Mouse (Mus musculus): ENCODE data around the gene Zfp260. TPM values are rescaled to one million over a fixed set of nuclear protein-coding genes. Genes with fewer than 3 reads are reported as not detected.
"Not testable (repeated sequence)": the region's sequence is repeated elsewhere in the genome, so short reads cannot be mapped to it uniquely, and the experiment has no call there.

Zfp260 gene
- total RNA-seq (2021) = 10 to 100 TPM; 50.7 to 52.1 TPM
- long read RNA-seq, experiment 1, full-length matches to known transcripts = 6 of 9 reads
- long read RNA-seq, experiment 1, partial matches to known transcripts = 0 of 9 reads
- long read RNA-seq, experiment 1, other reads (novel, unspliced or antisense) = 3 of 9 reads
- long read RNA-seq, experiment 2, full-length matches to known transcripts = 21 of 26 reads
- long read RNA-seq, experiment 2, partial matches to known transcripts = 0 of 26 reads
- long read RNA-seq, experiment 2, other reads (novel, unspliced or antisense) = 5 of 26 reads

DNA sequence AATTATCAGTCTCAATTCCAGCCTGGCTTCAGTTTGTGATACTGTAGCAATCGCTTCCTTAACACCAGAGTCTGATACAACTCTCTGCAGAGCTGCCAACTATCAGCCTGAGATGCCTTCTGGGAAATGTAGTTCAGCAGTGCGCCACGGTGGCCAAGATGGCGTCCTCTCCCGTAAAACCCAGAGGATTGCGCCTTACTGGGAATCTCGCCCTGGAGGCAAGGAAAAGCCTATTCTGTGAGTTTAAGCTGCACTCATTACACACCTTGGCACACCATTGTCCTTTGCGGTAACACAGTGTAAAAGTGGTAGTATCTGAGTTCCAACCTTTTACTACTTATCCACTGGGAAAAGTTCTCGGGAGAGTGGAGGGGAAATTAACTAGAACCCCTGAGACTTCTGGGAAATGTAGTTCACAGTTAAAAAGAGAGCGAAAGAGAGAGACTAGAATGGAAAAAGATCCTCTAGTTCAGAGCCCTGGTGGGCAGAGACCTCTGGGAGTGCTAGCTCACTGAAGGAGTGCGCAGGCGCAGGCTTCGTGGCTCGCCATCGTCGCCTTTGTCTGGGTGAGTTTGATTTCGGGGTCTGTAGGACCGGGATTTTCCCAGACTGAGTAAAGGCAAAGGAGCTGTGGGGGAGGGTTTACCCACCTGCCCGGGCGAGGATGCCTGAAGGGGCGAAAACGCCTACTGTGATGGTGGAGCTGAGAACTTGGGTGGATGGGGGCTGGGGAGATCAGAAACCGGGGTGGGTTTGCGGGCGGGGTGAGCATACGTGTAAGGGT is at the start of gene Zfp260:
Gene Zfp260 (plus strand): TSS at position 132 of the 784 bp plus-strand sequence.
- peak; percentile 61 to 81 for DNase-seq (ENCODE audit: low spot score in 2 of 2)

DNA sequence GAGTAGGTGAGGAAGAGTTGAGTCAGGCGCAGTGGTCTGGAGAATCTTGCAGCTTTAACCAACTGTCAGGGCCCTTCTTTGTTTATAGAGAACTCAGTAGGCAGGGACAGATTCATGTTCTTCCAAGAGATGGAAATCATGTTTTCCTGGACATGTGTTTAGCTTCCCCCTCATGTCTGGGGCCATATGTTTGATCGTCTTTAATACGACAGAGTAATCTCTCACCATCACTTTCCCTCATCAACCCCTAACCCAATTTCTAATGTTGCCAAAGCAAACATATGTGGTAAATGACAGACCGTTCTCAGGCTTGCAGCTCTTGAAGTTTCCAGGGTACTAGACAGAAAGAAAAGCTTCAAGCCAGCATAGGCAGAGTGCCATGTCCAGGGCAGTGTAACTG is 46.5 kb upstream of the Zfp260 start:
- no peak for DNase-seq (ENCODE audit: low spot score in 2 of 2)

GRCm38 (mm10) chr7:30050882-30051548 is 43.6 kb upstream of the Zfp260 start, which contains the start of gene Zfp14:
Gene Zfp14, minus strand, starts transcription at chr7:30051380.
- peak; percentile 62 for DNase-seq (ENCODE audit: low spot score in 2 of 2)

DNA sequence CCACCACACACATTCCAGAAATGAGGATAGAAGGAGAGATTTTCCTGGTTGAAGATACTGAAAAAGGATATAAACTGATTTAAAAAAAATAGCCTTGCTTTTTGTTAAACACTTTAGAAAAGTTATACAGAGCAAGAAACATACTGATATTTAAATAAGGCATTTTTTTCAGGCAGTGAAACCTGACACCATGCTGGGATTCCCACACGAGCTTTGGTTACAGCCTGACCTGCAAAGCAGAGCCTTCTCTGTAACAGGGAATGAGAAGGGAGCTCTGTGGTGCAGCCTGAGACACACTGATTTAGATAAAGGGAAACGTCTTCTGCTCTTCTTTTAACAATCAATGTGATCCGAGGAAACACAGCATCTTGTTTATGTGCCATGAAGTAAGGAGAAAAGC is 41.0 kb upstream of the Zfp260 start:
- no peak for DNase-seq (ENCODE audit: low spot score in 2 of 2)

- no peak for DNase-seq (ENCODE audit: low spot score in 2 of 2)
These were observed 34.2 kb upstream of the Zfp260 start for GRCm38 (mm10) chr7:30060341-30060740.

- no peak for DNase-seq (ENCODE audit: low spot score in 2 of 2)
These were observed 32.1 kb upstream of the Zfp260 start for GRCm38 (mm10) chr7:30062478-30062877.

DNA sequence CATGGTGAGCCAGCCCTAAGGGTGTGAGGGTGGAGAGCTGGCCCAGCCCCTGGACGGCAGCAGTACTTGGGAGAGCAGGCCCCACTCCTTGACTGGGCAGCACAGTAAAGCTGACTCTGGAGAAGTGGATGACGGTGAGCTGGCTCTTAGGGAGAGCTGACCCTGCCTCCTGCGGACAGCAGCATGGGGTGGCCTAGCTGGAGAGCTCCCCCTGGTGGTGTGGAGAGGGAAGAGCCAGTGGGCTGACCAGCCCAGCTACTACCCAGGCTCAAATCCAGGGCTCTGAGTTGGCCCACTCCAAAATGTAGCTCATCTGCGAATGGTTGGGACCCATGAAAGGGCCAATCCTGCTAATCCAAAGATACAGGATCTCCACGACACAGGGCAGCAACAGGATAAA is 30.0 kb upstream of the Zfp260 start:
- DNase-seq (ENCODE audit: low spot score in 2 of 2) = no peak

DNA sequence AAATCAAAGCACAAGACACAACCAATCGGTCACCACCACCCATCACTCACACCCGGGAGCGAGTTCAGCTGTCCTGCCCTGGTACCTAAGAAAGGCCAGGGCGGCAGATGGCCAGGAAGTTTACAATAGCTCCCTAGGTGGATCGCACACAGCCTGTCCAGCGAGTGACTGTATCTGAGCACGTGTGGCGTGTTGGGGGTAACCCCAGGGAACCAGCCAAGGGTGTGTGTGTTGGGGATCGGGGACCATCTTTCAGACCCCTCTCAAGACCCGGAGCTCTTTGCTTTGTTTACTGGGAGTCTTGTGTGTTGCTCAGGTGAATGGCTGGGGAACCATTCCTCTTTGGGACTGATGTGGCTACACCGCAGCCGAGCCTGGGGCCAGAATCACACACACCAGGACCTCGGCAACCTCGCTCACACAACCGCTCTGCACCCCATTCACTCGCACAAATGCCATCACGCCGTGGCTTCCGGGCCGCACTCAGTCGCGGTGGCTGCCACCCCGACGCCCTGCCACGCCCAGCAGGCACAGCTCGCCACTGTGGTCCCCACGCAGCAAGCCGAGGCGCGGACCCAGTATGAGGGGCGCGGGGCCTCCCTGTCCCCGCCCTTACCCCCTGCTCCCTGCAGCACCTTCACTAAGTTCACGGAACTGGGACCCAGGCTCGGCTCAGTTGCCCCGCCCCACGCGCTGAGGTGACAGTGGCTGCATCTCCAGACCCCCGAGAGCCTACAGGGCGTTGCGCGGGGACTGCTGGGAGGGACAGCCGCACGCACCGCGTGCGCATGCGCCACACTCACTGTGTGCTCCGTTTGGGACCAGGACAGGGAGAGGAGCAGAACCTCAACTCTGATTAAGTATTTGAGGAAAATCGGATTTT is 22.2 kb upstream of the Zfp260 start, which contains the start of gene Zfp82:
Gene Zfp82 (minus strand): TSS at position 755 of the 883 bp plus-strand sequence.
- peak; percentile 61 for DNase-seq (ENCODE audit: low spot score in 2 of 2)

GRCm38 (mm10) chr7:30086524-30086923 is 8.1 kb upstream of the Zfp260 start:
- DNase-seq (ENCODE audit: low spot score in 2 of 2) = no peak

DNA sequence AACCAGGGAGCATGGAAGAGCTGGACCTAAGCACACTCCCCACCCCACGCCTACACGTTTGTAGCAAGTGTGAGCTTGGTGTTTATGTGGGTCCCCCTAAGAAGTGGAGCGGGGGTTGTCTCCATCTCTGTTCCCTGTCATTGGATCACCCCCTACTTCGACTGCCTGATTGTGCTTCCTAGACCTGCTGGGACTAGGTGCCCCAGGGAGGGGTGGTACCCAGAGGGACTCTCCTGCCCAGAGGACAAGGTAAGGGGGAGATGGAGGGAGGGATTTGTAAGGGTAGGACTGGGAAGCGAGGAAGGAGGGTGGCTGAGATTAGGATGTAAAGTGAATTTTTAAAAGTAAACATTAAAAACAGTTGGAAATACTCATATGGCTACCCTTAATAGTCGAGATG is 5.2 kb upstream of the Zfp260 start:
- DNase-seq (ENCODE audit: low spot score in 2 of 2) = no peak

GRCm38 (mm10) chr7:30090092-30090969 is 4.2 kb upstream of the Zfp260 start, which contains the start of the genes Gm26920 and Zfp566:
Gene Gm26920, minus strand, starts transcription at chr7:30090410.
Gene Zfp566, minus strand, starts transcription at chr7:30090527.
- DNase-seq (ENCODE audit: low spot score in 2 of 2) = peak; percentile 73 to 92

DNA sequence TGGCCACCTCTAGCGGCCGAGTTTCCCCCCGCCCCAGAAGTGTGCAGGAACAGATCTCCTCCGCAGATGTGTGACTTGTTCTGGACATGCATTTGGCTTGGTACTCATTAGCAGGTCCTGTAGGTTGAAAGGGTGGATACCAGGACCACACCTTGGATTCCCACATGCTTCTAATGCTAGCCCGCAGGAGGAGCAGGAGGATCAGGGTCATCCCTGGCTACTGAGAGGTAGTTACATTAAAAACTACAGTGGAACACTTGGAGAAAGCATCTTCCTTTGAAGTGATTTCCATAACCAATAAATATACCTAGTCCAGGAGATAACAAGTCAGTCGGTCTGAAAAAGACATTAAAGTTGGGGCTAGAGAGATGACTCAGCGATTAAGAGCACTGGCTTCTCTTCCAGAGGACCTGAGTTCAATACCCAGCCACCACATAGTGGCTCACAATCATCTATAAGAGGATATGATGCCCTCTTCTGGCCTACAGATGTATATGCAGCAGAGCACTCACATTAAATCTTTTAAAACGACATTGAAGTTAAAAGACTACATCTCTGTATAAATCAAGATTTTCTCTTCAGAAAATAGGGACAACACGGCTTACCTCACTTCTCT is 3.5 kb upstream of the Zfp260 start:
- no peak for DNase-seq (ENCODE audit: low spot score in 2 of 2)

DNA sequence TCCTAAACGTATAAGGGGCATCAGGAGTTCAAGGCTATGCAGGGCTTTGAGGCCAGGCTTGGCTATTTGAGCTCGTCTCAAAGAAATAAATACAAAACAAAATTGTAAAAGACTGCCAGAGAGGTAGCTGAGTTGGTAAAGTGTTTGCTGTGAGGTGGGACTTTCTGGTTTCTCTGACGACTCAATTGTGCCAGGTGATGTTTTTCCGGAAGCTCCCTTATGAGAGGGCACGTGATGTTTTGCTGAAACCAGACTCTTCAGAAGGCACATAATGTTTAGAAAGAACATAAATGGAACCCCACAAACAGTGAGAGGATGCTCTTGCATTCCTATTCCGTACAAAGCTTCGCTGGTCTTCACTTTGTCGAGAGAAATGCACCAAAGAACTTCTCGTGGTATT is 1.9 kb upstream of the Zfp260 start:
- no peak for DNase-seq (ENCODE audit: low spot score in 2 of 2)

- no peak for DNase-seq (ENCODE audit: low spot score in 2 of 2)
These were observed 610 bp upstream of the Zfp260 start for GRCm38 (mm10) chr7:30093918-30094415.

GRCm38 (mm10) chr7:30095551-30096125 is 1.1 kb downstream of the Zfp260 start:
- DNase-seq (ENCODE audit: low spot score in 2 of 2) = no peak

- DNase-seq (ENCODE audit: low spot score in 2 of 2) = no peak
These were observed 4.7 kb downstream of the Zfp260 start for GRCm38 (mm10) chr7:30099297-30099696.

GRCm38 (mm10) chr7:30116076-30116475 is 21.5 kb downstream of the Zfp260 start:
- DNase-seq (ENCODE audit: low spot score in 2 of 2) = no peak

DNA sequence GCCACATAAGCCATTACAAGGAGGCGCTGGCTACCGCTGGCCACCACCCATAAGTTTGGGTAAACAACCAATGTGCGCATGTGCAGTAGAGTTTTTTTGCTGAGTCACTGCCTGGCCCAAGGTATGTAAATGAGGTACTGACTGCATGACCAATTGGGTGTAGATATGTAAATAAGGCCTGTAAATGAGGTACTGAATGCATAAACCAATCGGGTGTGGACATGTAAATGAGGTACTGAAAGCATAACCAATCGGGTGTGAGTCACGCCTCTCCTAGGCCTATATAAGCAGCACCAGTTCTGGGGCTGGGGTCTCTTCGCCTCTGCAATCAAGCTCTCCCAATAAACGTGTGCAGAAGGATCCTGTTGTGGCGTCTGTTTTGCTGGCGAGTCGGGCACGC is 23.4 kb downstream of the Zfp260 start:
- DNase-seq (ENCODE audit: low spot score in 2 of 2) = not testable (repeated sequence)

Measured in adrenal gland, postnatal 4 days (tissue).